Comparison of ENCODE assay signal across 8 mouse cellular contexts in genomic region chr6:145823588-145824234, GRCm38 (mm10). TPM values are rescaled to one million over a fixed set of nuclear protein-coding genes. Genes with fewer than 3 reads are reported as not detected.
DNase-seq lines count a peak whose midpoint lies in the region; ATAC-seq and TF ChIP-seq lines count a peak whose summit lies in the region.

No protein-coding gene starts in this region.

- peak; percentile 77 for TF ChIP-seq CTCF in forebrain, postnatal 0 days (IDR thresholded peaks at IDR 0.05; ENCODE audit: low read depth)

- ATAC-seq in forebrain, postnatal 0 days, result no peak
- no peak for ATAC-seq in forebrain, embryonic 15.5 days (replicated peaks)
- peak; percentile 52 for ATAC-seq in granulocyte monocyte progenitor cell, adult 5-6 weeks (replicated peaks; ENCODE audit: poor library complexity, severe bottlenecking)
- ATAC-seq in inflammation-experienced regulatory T-cells, adult 6 months, result no peak

- no peak overlapping the region for H3K27ac ChIP-seq in forebrain, postnatal 0 days (ENCODE audit: low read depth, low read length)
- no peak overlapping the region for H3K27ac ChIP-seq in forebrain, embryonic 15.5 days (replicated peaks)

- H3K36me3 ChIP-seq in forebrain, postnatal 0 days (ENCODE audit: insufficient read depth), result no peaks in the 10 kb centered on the region
- H3K36me3 ChIP-seq in forebrain, embryonic 15.5 days, result no peaks in the 10 kb centered on the region

- no peaks in the 10 kb centered on the region for H3K27me3 ChIP-seq in forebrain, postnatal 0 days (ENCODE audit: insufficient read depth, low read length)
- H3K27me3 ChIP-seq in forebrain, embryonic 15.5 days, result no peaks in the 10 kb centered on the region

- H3K4me3 ChIP-seq in forebrain, postnatal 0 days (ENCODE audit: low read depth, low read length), result no peak overlapping the region
- no peak overlapping the region for H3K4me3 ChIP-seq in forebrain, embryonic 15.5 days

- no peaks in the 10 kb centered on the region for H3K9me3 ChIP-seq in forebrain, postnatal 0 days (ENCODE audit: low read length)
- H3K9me3 ChIP-seq in forebrain, embryonic 15.5 days, result no peaks in the 10 kb centered on the region

- no peak overlapping the region for H3K9ac ChIP-seq in forebrain, postnatal 0 days
- H3K9ac ChIP-seq in forebrain, embryonic 15.5 days (replicated peaks), result no peak overlapping the region

- WGBS in forebrain, postnatal 0 days, result 63% methylated on average over 5 of the region's 5 CpGs
- WGBS in forebrain, embryonic 15.5 days, result 62% methylated on average over 5 of the region's 5 CpGs

- DNase-seq in forebrain, postnatal 0 days, result peak; percentile 66
- peak; percentile 15 for DNase-seq in thymus, postnatal 0 days (ENCODE audit: low spot score)
- no peak for DNase-seq in thymus, postnatal 36 days
- peak; percentile 72 for DNase-seq in lung, postnatal 36 days
- no peak for DNase-seq in frontal cortex, postnatal 10 days (ENCODE audit: low spot score in 2 of 2)

- no peaks in the 10 kb centered on the region for H3K4me1 ChIP-seq in forebrain, postnatal 0 days (ENCODE audit: insufficient read depth)
- H3K4me1 ChIP-seq in forebrain, embryonic 15.5 days, result no peaks in the 10 kb centered on the region

- H3K4me2 ChIP-seq in forebrain, postnatal 0 days (ENCODE audit: low read depth), result no peak overlapping the region
- no peak overlapping the region for H3K4me2 ChIP-seq in forebrain, embryonic 15.5 days (replicated peaks)

RNA-seq across cellular contexts. Expression of gene Bhlhe41, which starts 41.6 kb away (rescaled TPM):
- total RNA-seq in forebrain, postnatal 0 days (2014; rRNA removed), result 2.7 and 5.2 TPM in 2 replicates
- polyA plus RNA-seq in forebrain, postnatal 0 days (2015; fragmentation: Nextera tagmentation; extraction: Ambion mirVana), result 2.7 and 4.1 TPM in 2 replicates
- 2.5 and 2.9 TPM in 2 replicates for polyA plus RNA-seq in forebrain, embryonic 15.5 days (2015; fragmentation: Nextera tagmentation; extraction: Ambion mirVana)
- 8.5 and 9.4 TPM in 2 replicates for polyA plus RNA-seq in thymus, postnatal 0 days (2015; fragmentation: Nextera tagmentation; extraction: Ambion mirVana)
- total RNA-seq in granulocyte monocyte progenitor cell, adult 5-6 weeks (2014; fragmentation: Nextera tagmentation), result not detected in 2 replicates
- not detected in 2 replicates for total RNA-seq in granulocyte monocyte progenitor cell, adult 5-6 weeks (2017)
- polyA plus RNA-seq in inflammation-experienced regulatory T-cells, adult 6 months (2017; shearing (Covaris generic)), result under 1 TPM; 0.11 to 0.44 (median 0.35) TPM

Comparison
In these comparisons a context has a peak if more than half of its experiments do, and no peak if none do; other contexts are left out.
1. DNase-seq: peak in forebrain, postnatal 0 days (single experiment), thymus, postnatal 0 days (single experiment) and lung, postnatal 36 days (single experiment); none in thymus, postnatal 36 days (0 of 2) and frontal cortex, postnatal 10 days (0 of 2).